Mouse (Mus musculus) testis, adult 2 months (tissue): ENCODE measurements around the gene Fbxo6. TPM values are rescaled to one million over a fixed set of nuclear protein-coding genes. Genes with fewer than 3 reads are reported as not detected.
A peak's percentile ranks its signal among the peaks of the same experiment; 100 is the strongest.
"Not testable (repeated sequence)": the region's sequence is repeated elsewhere in the genome, so short reads cannot be mapped to it uniquely, and the experiment has no call there.

Experiments
- H3K27ac ChIP-seq: fragments of 200-500 bp; 2 replicates; pipeline ENCODE4 v1.5.1; 2012; ENCODE audit warnings: low read depth, low read length; ENCODE audit not compliant: control insufficient read depth, insufficient read depth
- H3K27me3 ChIP-seq: fragments of 200-500 bp; 2 replicates; pipeline ENCODE4 v1.6.1; 2012; ENCODE audit warnings: mild to moderate bottlenecking, low read length, moderate library complexity; ENCODE audit not compliant: control insufficient read depth, insufficient read depth
- H3K36me3 ChIP-seq: fragments of 200-500 bp; 2 replicates; pipeline ENCODE4 v1.6.1; 2012; ENCODE audit warnings: mild to moderate bottlenecking, low read length; ENCODE audit not compliant: control insufficient read depth, insufficient read depth
- H3K4me1 ChIP-seq: fragments of 200-500 bp; 2 replicates; pipeline ENCODE4 v1.6.1; 2012; ENCODE audit warnings: low read length; ENCODE audit not compliant: control insufficient read depth, insufficient read depth
- H3K4me3 ChIP-seq: fragments of 200-500 bp; 2 replicates; pipeline ENCODE4 v1.5.1; 2012; ENCODE audit warnings: low read depth, mild to moderate bottlenecking, low read length, moderate library complexity, mixed read lengths; ENCODE audit not compliant: control insufficient read depth
- CTCF ChIP-seq: fragments of 200-500 bp; IDR thresholded peaks from 2 replicates; pipeline ENCODE4 v1.5.1; 2012; ENCODE audit warnings: low read depth, mild to moderate bottlenecking, inconsistent platforms, low read length, moderate library complexity; ENCODE audit not compliant: control insufficient read depth, insufficient read depth, insufficient replicate concordance
- POLR2A ChIP-seq: fragments of 200-500 bp; IDR thresholded peaks from 2 replicates; pipeline ENCODE4 v1.6.1; 2012; ENCODE audit warnings: low read depth, mild to moderate bottlenecking, inconsistent platforms, low read length, moderate library complexity; ENCODE audit not compliant: control insufficient read depth
- polyA plus RNA-seq: library from polyadenylated mRNA; depleted of rRNA; stranded (reverse); fragments of >200 nt; gene quantifications from 2 replicates; pipeline ENCODE4 v1.2.3, GENCODE M21; 2012

Gene Fbxo6
- polyA plus RNA-seq, 1 experiment: 41.9 TPM

- no peak for TF ChIP-seq CTCF
- TF ChIP-seq POLR2A: no peak
- Histone ChIP-seq H3K36me3 (no peaks in the 10 kb centered on the region), H3K4me1 (no peaks in the 10 kb centered on the region), H3K27ac (no peak overlapping the region), H3K4me3 (no peak overlapping the region), H3K27me3 (no peaks in the 10 kb centered on the region)
These were observed 29.3 kb downstream of the Fbxo6 start for GRCm38 (mm10) chr4:148122694-148123066.

GRCm38 (mm10) chr4:148121982-148122693 is 29.8 kb downstream of the Fbxo6 start:
- Histone ChIP-seq H3K27ac (no peak overlapping the region), H3K4me3 (no peak overlapping the region), H3K36me3 (no peaks in the 10 kb centered on the region), H3K27me3 (no peaks in the 10 kb centered on the region), H3K4me1 (no peaks in the 10 kb centered on the region)
- TF ChIP-seq POLR2A: no peak
- TF ChIP-seq CTCF: no peak

GRCm38 (mm10) chr4:148121362-148121761 is 30.6 kb downstream of the Fbxo6 start:
- H3K36me3 ChIP-seq: no peaks in the 10 kb centered on the region
- H3K27ac ChIP-seq: no peak overlapping the region
- no peak for TF ChIP-seq POLR2A
- no peak for TF ChIP-seq CTCF
- H3K4me3 ChIP-seq: no peak overlapping the region
- no peaks in the 10 kb centered on the region for H3K4me1 ChIP-seq
- H3K27me3 ChIP-seq: no peaks in the 10 kb centered on the region

GRCm38 (mm10) chr4:148120555-148120954 is 31.4 kb downstream of the Fbxo6 start:
- Histone ChIP-seq H3K27me3 (no peaks in the 10 kb centered on the region), H3K27ac (no peak overlapping the region), H3K4me1 (no peaks in the 10 kb centered on the region), H3K4me3 (no peak overlapping the region), H3K36me3 (no peaks in the 10 kb centered on the region)
- no peak for TF ChIP-seq POLR2A
- TF ChIP-seq CTCF: no peak

GRCm38 (mm10) chr4:148119578-148119977 is 32.4 kb downstream of the Fbxo6 start:
- H3K27ac ChIP-seq, H3K27me3 ChIP-seq, H3K4me1 ChIP-seq, H3K36me3 ChIP-seq, H3K4me3 ChIP-seq: not testable (repeated sequence)

- H3K4me3 ChIP-seq: no peak overlapping the region
- TF ChIP-seq CTCF (peak; percentile 53; the same call in 1 of the 2 replicates), POLR2A (no peak)
- H3K27ac ChIP-seq: no peak overlapping the region
- no peaks in the 10 kb centered on the region for H3K27me3 ChIP-seq
- no peaks in the 10 kb centered on the region for H3K36me3 ChIP-seq
- no peaks in the 10 kb centered on the region for H3K4me1 ChIP-seq
These were observed 34.5 kb downstream of the Fbxo6 start for GRCm38 (mm10) chr4:148117392-148117791.

- no peaks in the 10 kb centered on the region for H3K36me3 ChIP-seq
- H3K4me1 ChIP-seq: no peaks in the 10 kb centered on the region
- H3K4me3 ChIP-seq: no peak overlapping the region
- TF ChIP-seq POLR2A: no peak
- TF ChIP-seq CTCF: peak; percentile 51; the same call in 1 of the 2 replicates
- H3K27ac ChIP-seq: no peak overlapping the region
- no peaks in the 10 kb centered on the region for H3K27me3 ChIP-seq
These were observed 35.3 kb downstream of the Fbxo6 start for GRCm38 (mm10) chr4:148116657-148117056.

GRCm38 (mm10) chr4:148115467-148115866 is 36.5 kb downstream of the Fbxo6 start:
- H3K4me3 ChIP-seq: no peak overlapping the region; the same call in 1 of the 2 replicates
- TF ChIP-seq POLR2A: no peak
- TF ChIP-seq CTCF: 0 out of 2 replicates have a peak, but pooled peaks have one; percentile 21
- no peaks in the 10 kb centered on the region for H3K27me3 ChIP-seq
- no peaks in the 10 kb centered on the region for H3K36me3 ChIP-seq
- no peak overlapping the region for H3K27ac ChIP-seq
- no peaks in the 10 kb centered on the region for H3K4me1 ChIP-seq
